ENCODE assay signal across 8 mouse cellular contexts in genomic region chr6:129180403-129181169, GRCm38 (mm10). TPM values are rescaled to one million over a fixed set of nuclear protein-coding genes. Genes with fewer than 3 reads are reported as not detected.
DNase-seq lines count a peak whose midpoint lies in the region; ATAC-seq and TF ChIP-seq lines count a peak whose summit lies in the region.

Gene Clec2d, plus strand, starts transcription at chr6:129180615.

- no peaks in the 10 kb centered on the region for H3K9me3 ChIP-seq in lung, postnatal 0 days (ENCODE audit: low read length)

- TF ChIP-seq CTCF in lung, postnatal 0 days (IDR thresholded peaks at IDR 0.05): peak; percentile 81

- peaks cover 11% of the 10 kb centered on the region; the same call in 1 of the 2 replicates for H3K36me3 ChIP-seq in lung, postnatal 0 days (ENCODE audit: insufficient read depth, low read length)

- peak within 1 kb of the TSS; percentile 97 for H3K27ac ChIP-seq in lung, postnatal 0 days (ENCODE audit: low read length)

- peak within 1 kb of the TSS; percentile 93 for H3K9ac ChIP-seq in lung, postnatal 0 days (replicated peaks; ENCODE audit: low read depth)

- H3K4me2 ChIP-seq in lung, postnatal 0 days (replicated peaks; ENCODE audit: low read depth, low read length): peak within 1 kb of the TSS; percentile 62

- ATAC-seq in lung, postnatal 0 days: peak; percentile 91

- peak; percentile 97 for TF ChIP-seq EP300 in lung, postnatal 0 days (IDR thresholded peaks at IDR 0.05)

- DNase-seq in NIH3T3 (ENCODE audit: low read depth): peak; percentile 100
- DNase-seq in cerebellum, adult 8-10 months: peak; percentile 7
- peak; percentile 66 for DNase-seq in forelimb bud, embryonic 11.5 days (ENCODE audit: low read depth, low spot score)
- peak; percentile 85 for DNase-seq in heart, postnatal 4 days
- DNase-seq in layer of hippocampus, adult 8-10 months (ENCODE audit: low spot score in 2 of 2): peak; percentile 17 to 30
- peak; percentile 99 for DNase-seq in lung, postnatal 0 days (ENCODE audit: low spot score)
- DNase-seq in ovary, postnatal 10 days (ENCODE audit: low spot score): peak; percentile 44
- peak; percentile 93 for DNase-seq in thymus, postnatal 0 days (ENCODE audit: low spot score)

- H3K4me1 ChIP-seq in lung, postnatal 0 days (ENCODE audit: insufficient read depth, low read depth, low read length): no peaks in the 10 kb centered on the region

- WGBS in lung, postnatal 0 days: under 1% methylated on average over 15 of the region's 15 CpGs

- peak within 1 kb of the TSS; percentile 63 for H3K4me3 ChIP-seq in lung, postnatal 0 days (ENCODE audit: low read depth, low read length)

- H3K27me3 ChIP-seq in lung, postnatal 0 days (replicated peaks; ENCODE audit: insufficient read depth, low read length): no peaks in the 10 kb centered on the region

RNA-seq across cellular contexts. Expression of gene Clec2d, which starts in this region (rescaled TPM):
- total RNA-seq in heart, postnatal 4 days (2021): 10 to 100 TPM; 14.5 to 19.7 TPM
- total RNA-seq in layer of hippocampus, adult 8-10 months (2022): 1 to 10 TPM; 6.9 to 9.8 (median 8.9) TPM
- polyA plus RNA-seq in lung, postnatal 0 days (2015; fragmentation: Nextera tagmentation; extraction: Ambion mirVana): 4.5 and 5.1 TPM in 2 replicates
- 2.9 and 3.1 TPM in 2 replicates for polyA plus RNA-seq in thymus, postnatal 0 days (2015; fragmentation: Nextera tagmentation; extraction: Ambion mirVana)

Comparison
In these comparisons a context has a peak if more than half of its experiments do, and no peak if none do; other contexts are left out.
1. Peak in every context shown above with its lines: DNase-seq, ATAC-seq, H3K4me3 ChIP-seq and H3K27ac ChIP-seq.
2. DNase-seq: peak in every context shown above with its lines; median percentile 100 in NIH3T3; 99 in lung, postnatal 0 days; 93 in thymus, postnatal 0 days; 85 in heart, postnatal 4 days; 66 in forelimb bud, embryonic 11.5 days; 44 in ovary, postnatal 10 days; 24 in layer of hippocampus, adult 8-10 months; 7 in cerebellum, adult 8-10 months.